Mouse (Mus musculus) heart, postnatal 10 days (tissue): ENCODE results near the gene Hap1. TPM values are rescaled to one million over a fixed set of nuclear protein-coding genes. Genes with fewer than 3 reads are reported as not detected.
A peak's percentile ranks its signal among the peaks of the same experiment; 100 is the strongest.
"Not testable (repeated sequence)": the region's sequence is repeated elsewhere in the genome, so short reads cannot be mapped to it uniquely, and the experiment has no call there.

ENCODE experiments used
- DNase-seq, 2 experiments: peaks; one replicate each; pipeline ENCODE4 v3.0.0; 2021
- intact Hi-C: fragments of 180-260 bp; cut with DNase I; formaldehyde crosslinking; loops from one replicate; pipeline ENCODE4 v1.15.1; 2025
- total RNA-seq, 2 experiments: library from RNA; stranded (reverse); gene quantifications; 2 replicates each; pipeline ENCODE4 v1.2.3; 2021

Hap1 gene
- total RNA-seq, 2 experiments from 2014 or later = 1.4 TPM

DNA sequence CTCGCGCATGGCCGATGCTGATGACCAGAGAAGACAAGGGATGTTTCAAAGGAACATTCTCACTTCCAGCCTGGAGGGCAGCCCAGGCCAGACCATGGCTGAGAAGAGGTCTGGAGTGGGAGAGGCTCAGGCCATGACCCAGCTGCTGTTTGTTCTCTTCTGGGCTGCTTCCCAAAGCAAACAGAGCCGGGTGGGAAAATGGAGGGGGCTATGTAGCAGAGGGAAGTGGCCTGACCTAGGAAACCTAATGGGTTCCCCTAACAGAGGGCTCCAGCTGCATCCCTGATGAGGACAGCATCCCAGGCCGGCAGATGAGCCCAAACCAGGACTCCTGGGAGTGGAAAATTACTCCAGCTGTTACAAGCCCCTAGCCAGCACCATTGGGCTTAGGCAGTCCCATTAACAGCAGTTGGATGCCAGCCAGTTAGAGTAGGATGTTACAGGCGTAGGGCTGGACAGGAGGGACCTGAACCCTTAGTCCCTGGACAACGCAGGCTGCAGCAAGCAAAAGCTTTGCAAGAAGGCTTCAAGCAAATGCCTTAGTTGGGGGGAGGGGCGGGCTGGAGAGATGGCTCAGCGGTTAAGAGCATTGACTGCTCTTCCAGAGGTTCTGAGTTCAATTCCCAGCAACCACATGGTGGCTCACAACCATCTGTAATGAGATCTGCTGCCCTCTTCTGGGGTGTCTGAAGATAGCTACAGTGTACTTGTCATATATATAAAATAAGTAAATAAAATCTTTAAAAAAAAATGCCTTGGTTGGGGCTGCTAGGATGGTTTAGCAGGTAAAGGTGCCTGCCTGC, 35.4 kb upstream of the Hap1 start:
- DNase-seq = peak; percentile 92 to 93
- intact Hi-C loops = no loop called here

DNA sequence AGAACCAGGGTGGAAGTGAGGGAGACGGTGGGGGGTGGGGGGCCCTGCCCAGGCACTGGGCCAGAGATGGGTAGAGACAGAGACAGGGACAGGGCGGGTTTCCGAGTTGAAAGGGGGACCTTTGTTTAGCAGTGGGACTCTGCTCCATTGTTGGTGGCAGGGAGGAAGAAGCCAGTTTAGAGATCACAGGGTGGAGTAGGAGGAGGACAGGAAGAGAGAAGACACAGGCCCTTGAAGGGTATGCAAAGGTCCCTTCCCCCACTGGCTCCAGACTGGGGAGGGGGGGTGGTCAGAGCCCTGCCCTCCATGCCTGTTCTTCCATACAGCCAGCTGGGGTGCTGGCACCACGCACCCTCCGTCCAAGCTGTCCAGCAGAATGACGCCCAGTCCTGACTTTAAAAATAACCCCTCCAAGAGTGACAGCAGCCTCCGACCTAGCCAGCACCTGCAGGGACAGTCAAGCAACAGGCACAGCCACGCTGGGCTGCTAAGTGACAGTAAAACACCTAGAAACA, 34.1 kb upstream of the Hap1 start:
- peak; percentile 78 to 87 for DNase-seq
- intact Hi-C loops = no loop called here

DNA sequence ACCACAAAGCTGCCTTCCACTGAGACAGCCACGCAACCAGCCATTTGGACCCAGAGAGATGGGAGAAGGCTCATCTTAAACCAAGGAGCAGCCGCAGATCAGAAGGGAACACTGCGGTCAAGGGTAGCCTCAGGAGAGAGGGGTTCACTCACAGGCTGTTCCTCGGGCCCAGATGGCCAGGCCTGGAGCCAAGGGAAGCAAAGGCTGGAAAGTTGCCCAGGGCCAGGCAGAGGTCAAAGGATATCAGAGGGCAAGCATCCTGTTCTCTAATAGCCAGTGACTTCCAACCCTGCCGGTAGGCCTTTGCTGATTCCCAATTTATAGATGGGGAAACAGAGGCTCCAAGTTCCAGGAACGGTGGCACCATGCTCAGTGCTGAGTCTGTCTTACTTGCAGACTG, 32.7 kb upstream of the Hap1 start:
- intact Hi-C loops = no loop called here
- DNase-seq = peak; percentile 84 to 85

DNA sequence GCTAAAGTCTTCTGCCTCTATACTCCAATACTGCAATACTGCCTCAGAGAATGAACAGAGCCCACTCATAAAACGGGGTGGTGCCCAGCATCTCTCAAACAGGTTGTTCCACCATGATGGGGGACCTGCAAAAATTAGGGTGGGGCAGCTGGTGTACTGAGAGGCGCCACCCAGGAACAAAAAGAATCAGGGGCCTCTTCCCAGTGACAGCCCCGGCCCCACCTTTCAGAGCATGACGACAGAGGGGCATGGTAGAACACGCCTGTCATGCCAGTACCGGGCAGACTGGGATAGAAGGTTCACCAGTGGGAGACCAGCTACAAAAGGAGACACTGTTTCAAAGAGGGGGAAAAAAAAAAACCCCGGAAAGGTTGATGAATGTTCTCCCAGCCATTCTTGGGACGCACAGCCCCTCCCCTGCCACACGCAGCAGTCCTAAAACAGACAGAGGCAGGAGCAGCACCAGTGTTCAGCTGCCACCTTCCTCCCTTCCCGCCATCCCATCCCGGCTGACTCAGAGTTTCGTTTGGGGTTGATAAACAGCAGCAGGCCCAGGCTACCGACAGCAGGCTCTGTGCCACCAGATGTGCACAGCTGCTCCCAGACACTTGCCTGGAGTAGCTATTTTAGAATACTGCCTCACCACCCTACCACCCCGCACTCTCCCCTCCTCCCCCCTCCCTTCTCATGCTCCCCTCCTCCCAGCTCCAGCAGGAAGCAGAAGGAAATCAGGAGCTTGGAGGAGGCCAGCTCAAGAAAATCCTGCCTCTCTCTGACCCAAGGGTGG, 31.9 kb upstream of the Hap1 start:
- peak; percentile 89 to 92 for DNase-seq
- intact Hi-C loops = no loop called here

DNA sequence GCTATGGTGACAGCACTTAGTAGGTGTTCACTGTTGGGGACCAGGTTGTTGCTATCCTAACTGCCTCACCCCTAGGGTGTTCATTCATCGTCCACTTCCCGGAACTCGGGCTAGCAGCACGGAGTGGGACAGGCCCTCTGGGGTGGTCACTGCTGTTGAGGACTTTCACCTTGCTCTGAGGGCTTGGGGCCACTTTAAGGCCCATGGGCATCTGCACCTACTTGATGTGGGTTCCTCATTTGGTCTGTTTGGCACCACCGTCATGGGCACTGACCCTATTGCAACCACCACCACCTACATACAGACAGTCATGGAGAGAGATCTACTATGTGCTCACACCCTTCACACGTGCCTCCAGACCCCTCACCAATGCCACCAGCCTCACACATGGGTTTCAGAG, 31.2 kb upstream of the Hap1 start:
- no peak for DNase-seq
- intact Hi-C loops = no loop called here

DNA sequence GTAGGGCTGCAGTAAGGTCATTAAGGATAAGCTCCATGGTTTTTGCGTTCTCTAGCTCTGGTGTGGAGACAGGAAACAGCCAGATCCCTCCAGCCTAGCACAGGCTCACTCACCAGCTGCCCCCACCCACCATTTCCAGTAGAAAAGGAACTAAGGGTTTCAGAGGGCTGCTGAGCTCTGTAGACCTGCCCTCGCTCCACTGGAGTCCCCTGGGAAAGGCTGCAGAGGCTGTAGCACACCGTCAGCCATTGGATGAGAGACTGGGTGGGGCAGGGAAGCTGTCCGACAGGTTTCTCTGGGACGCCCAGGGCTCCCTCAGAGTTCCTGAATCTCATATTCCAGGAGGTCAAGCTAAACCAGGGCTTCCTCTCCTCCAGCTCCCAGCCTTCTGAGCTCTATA, 30.7 kb upstream of the Hap1 start:
- peak in 1 of 2 experiments; percentile 30 for DNase-seq
- intact Hi-C loops = no loop called here

DNA sequence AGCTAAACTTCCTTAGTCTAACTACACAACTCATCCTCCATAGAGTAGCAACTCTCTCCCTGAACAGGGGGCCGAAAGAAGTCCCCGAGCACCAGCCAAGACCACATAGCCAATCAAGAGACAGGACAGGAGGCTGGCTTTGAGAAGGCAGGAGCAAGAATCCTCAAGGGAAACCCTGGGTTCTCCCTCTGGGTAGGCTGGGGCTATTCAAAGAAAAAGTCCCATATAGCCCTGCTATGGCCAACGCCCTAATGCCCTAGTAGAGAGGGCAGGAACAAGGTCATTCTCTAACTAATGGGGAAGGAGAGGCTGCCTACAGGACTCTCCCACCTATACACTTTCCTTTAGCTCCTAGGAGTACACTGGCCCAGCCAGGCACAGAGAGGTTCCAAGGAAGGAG, 29.1 kb upstream of the Hap1 start:
- DNase-seq = no peak
- intact Hi-C loops = no loop called here

DNA sequence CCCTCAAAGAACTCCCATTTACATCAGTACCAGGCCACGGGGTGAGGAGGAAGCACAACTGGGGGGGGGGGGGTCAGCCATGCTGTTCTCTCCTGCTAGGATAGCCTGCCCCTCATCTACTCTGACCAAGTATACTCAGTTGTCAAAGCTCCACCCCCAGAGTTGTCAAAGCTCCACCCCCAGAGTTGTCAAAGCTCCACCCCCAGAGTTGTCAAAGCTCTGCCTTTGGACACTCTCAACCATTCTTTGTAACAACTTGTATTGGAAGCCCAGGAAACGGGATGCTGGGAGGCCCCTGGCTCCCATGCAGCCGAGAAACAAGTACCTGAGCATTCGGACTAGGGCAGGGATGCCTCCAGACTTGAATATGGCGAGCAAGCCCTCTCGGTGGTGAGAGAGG, 26.8 kb upstream of the Hap1 start:
- no peak for DNase-seq
- intact Hi-C loops = no loop called here

DNA sequence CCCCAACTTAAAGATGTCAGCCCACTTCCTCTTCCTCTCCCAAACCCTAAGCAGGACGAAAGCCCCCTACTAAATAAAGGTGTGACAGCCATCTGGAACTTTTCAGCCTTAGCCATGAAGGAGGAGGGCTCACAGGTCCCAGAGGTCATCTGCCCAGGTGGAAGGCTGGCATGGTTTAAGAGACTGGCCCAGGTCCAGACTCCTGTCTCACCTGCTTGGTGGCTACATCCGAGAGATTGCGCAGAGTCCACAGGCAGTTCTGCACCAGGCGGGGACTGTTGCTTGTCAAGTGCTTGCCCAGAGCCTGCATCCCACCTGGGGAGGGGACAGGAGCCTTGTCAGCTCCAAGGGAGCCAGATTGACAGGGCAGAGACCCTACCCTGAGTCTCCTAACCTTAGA, 23.4 kb upstream of the Hap1 start:
- intact Hi-C loops = no loop called here
- no peak for DNase-seq

DNA sequence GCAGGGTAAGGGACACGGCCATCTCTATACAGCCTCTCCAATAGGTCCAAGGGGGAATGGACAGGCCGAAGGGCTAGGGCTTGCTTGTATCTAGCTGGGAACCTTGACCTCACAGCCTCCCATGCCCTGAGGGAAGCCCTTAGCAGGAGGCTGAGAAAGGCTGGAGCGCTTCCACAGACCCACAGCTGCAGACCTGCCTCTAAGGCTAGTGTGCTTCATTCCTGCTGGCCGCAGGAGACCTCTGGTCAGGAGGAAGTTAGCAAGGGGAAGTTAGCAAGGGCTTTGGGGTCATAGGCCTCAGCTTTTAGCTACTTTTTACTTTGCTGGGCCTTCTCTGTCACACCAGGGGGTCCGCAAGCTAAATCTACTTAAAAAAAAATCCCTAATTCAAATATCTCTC, 22.5 kb upstream of the Hap1 start:
- no peak for DNase-seq
- intact Hi-C loops = no loop called here

DNA sequence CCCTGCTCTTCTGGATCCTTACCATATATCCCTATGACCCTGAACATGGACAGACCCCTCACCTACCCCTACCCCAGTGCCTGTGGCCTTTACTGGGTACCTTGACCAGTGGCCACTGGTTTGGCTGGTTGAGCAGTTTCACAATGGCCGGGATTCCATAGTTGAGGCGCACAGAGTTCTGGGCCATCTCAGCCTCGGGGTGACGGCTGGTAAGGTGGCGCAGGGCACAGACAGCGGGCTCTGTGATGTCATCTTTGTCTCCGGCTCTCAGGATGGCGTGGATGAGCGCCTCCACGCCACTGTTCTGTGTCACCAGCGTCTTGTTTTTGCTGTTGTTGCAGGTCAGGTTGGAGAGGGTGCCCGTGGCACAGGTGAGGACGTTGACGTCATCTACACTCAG, 22.1 kb upstream of the Hap1 start:
- no peak for DNase-seq
- intact Hi-C loops = no loop called here

DNA sequence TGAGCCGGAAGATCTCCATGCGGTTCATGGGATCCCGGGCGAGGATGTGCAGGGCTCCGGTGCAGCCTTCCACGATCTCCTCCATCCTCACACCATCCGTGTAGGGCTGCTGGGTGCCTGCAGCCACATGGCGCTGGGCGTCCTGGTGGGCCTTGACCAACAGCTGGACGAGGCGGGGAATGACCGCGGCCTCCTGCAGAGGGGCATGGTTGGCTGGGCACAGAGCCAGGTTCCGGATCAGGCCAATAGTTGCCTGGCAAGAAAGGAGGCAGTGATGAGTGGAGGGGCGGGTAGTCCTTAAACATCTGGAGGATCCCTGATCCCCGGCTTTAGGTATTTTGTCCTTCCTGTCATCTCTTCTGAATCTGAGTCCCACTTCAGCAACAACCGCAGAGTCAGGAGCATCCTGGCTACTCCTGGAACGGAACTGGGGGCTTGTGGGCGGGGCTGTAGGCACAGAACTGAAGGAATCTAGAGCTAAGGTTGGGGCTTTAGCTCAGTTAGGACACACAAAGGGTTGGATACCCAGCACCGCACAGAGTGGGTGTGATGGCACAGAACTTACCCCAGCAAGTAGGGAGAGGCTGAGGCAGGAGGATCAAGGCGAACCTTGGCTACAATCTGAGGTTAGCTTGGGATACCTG, 20.9 kb upstream of the Hap1 start:
- intact Hi-C loops = no loop called here
- no peak for DNase-seq

DNA sequence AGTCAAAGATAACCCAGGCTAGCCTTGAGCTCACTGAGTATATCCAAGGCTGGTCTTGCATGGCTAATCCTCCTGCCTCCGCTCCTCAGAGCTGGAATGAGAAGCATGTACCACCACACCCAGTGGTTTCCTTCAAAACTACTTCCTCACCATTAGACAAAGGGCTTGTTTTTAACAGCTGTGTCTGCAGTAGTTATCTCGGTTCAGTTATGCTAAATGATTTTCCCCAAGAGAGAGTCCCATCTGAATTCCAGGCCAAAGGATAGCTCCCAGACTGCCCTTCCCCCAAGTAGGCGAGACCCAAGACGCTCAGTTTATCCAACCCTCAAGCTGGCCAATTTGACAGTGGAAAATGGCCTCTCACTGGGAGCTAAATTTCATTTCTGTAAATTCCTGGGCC, 20.1 kb upstream of the Hap1 start:
- peak in 1 of 2 experiments; percentile 42 for DNase-seq
- intact Hi-C loops = no loop called here

DNA sequence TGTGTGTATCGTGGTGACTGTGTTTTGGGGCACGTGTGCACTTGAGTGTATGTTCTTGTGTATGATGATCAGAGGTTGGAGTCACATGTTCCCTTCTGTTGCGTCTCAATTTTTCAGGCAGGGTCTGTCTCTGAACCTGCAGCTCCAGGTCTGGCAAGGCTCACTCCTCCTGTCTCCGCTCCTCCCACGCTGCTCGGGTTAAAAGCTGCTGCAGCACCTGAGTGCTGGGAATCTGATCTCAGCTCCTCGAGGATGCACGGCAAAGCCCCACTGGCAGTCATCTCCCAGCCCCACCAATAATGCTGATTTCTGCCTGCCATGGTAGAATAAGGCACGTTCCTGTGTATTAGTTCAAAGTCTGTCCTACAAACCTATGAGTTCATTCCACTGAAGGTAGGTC, 19.2 kb upstream of the Hap1 start:
- intact Hi-C loops = no loop called here
- DNase-seq = no peak

DNA sequence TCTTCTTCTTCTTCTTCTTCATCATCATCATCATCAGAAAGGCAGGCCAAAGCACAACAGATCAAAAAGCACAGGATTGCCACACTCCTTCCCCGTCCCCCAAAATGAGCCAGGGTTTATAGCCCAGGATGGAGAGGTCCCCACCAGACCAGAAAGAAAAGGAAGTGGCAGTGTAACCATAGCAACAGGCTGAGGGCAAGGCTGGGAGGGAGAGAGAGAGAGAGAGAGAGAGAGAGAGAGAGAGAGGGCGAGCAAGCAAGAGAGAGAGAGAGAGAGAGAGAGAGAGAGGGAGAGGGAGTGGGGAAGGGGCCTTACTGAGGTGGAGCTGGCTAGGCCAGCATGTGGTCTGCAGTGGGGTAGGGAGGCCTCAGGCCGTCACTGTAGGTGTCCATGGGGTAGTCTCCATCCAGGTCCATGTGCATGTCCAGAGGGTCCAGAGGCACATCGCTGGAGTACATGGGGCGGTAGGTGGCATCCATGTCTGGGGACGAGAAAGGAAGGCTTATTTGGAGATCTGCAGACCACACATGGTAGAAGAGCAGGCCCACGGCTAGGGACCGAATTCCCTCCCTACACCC, 16.1 kb upstream of the Hap1 start:
- intact Hi-C loops = no loop called here
- no peak for DNase-seq

DNA sequence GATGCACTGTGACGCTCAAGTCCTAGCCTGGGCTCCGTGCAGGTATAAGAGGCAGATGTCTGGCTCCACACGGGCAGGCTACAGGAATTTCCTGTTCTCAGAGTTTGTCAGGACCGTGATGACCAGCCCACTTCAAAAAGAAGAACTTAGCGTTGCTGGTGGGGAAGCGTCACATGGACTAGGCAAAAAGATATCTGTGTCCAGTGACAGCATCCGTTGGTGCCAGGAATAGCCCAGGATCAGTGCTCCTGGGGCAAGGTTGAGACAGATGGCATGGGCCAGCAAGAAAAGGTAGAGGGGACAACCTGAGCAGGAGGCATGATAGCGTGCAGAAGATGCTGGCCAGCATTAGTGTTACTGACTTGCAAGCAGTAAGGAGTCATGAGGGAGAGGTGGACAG, 13.9 kb upstream of the Hap1 start:
- DNase-seq = no peak
- intact Hi-C loops = no loop called here

DNA sequence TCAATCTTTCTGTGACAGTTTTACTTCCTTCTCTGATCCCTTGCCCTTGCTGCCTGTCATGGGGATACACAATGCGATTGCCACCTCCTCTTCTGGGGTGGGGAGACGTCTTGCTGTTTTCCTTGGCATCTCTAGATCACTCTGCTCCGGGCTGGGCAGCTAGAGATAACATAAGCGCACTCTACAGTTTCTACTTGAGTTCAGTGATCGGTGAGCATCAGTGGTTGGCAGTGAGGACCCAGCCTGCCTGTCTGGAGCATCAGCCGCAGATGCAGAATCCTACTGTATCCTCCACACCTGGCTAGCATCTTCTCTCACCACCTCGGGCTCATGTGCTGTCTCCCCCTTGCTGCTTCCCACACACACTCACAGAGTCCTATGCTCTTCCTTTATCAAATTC, 13.2 kb upstream of the Hap1 start:
- DNase-seq = no peak
- intact Hi-C loops = no loop called here

DNA sequence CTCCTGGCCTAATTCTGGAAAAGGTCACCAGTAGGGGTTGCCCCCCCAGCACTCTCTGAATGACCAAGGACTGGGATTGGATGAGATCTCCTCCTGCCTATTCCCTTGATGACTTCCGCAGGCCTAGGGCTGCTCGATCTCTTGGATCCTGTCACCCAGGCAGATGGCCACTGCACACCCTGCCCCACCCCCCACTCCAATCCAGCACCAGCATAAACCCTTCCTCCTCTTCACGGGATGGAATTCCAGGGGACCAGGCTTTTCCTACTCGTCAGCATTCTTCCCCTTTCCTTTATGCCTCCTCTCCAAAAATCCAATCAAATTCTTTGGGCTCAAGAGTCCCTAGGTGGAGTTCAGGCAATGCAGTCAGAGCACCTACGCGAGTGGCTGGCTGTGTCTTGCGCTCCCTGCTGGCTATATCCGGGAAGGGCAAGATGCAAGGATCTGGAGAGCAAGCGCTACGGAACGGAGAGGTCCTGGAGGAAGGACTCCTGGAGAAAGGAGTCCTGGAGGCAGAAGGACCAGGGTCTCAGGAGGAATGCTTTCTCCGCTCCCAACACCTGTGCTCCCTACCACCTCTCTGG, 7.1 kb upstream of the Hap1 start:
- intact Hi-C loops = loop anchor here (1.0 to 2.0 kb wide), 2 partner anchors 45 to 110 kb away; partner anchors contain the start of gene Klhl11
- DNase-seq = peak; percentile 79 to 84

DNA sequence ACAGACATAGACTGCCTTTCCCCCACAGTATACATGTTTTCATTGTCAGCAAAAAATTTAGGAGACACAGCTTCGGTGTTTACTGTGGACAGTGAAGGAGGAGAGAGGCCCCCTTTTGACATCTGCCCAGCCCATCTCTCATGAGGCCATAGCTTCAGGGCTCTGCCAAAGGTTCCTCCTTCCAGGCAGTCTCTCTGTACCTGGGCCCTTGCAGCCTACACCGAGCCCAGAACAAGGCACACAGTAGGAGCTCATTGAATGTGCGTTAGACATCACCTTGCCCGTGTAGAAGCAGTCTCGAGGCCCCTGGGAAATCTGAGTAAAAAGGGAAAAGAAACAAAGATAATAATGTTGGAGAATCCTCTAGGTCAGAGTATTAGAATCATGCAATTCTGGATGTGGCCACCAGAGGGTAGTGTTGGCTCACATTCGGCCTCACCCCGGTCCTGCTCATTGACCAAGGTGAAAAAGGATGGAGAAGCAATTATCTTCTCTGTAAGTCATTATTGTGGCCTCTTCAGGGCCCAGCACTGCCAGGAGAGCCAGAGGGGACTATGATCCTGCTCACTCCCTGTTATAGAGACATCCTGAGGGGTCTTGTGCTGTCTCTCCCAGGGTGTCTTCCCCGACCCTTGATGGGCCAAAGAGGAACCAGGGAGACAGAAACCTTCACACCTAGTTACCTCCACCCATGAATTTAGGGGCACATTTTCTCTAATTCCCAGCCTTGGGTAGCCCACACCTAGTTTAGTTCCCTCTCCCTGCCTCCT, 6.5 kb upstream of the Hap1 start:
- intact Hi-C loops = loop anchor here (1.0 to 2.0 kb wide), 2 partner anchors 46 to 110 kb away; partner anchors contain the start of gene Klhl11
- peak; percentile 82 to 91 for DNase-seq

DNA sequence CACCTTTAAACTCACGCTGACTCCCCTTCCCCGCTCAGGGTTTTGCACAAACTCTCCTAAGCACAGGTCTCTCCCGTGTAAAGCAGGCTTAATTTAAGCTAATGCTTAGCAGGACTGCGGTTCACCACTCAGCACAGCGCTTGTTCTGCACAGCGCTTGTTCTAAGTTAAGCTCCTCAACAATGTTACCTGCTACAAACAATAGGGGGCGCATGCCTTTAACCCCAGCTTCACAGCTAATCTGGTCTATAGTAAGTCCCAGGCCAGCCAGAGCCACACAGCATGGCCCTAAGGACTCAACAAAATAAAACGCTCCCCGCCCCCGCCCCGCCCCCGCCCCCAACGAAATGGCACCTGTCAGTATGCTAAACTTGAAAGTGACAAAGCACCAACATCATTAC, 5.1 kb upstream of the Hap1 start:
- intact Hi-C loops, DNase-seq: not testable (repeated sequence)
